ENCODE assay signal across 7 mouse cellular contexts in the genomic region with DNA sequence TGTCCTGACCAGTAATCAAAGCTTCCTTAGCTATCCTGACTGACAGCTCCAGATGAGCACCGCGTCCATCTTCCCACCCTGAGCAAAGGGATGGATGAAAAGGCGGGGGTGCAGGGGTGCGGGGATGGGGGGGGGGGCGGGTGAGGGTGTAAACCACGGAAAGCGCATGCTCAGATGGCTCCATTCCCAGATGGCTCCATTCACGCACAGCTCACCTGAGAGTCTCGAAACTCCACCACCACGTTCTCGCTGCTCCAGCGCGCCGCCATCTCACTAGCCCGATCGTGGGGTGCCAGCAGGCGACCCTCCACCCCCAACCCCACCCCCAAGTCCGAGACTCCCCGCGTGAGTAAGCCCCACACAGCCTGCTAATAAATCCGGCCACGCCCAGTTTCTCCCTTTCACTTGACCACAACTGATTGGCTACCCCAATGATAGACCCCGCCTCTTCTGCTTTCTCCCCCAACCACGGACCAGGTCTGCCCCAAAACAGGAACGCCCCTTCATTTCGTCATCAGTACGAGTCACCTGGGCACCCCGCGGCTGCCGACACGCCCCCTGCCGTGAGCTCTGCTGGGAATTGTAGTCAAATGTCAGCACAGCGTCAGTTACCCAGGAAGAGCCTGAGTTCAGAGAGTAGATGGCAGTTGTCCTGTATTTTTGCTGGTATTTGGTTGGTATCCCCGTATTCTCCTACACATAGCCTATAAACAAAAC. TPM values are rescaled to one million over a fixed set of nuclear protein-coding genes. Genes with fewer than 3 reads are reported as not detected.
DNase-seq lines count a peak whose midpoint lies in the region; ATAC-seq lines count a peak whose summit lies in the region.

A gene (minus strand): TSS at position 380 of the 717 bp plus-strand sequence.

- no peaks in the 10 kb centered on the region for H3K27me3 ChIP-seq in intestine, embryonic 16.5 days (replicated peaks; ENCODE audit: control insufficient read depth, insufficient read depth, low read length)
- H3K27me3 ChIP-seq in midbrain, embryonic 11.5 days (ENCODE audit: control insufficient read depth, insufficient read depth, low read length): no peaks in the 10 kb centered on the region

- DNase-seq in adrenal gland, adult 8-10 months: peak; percentile 98
- peak; percentile 99 for DNase-seq in embryo, embryonic 9.5 days (ENCODE audit: extremely low spot score)
- DNase-seq in gastrocnemius, postnatal 4 days (ENCODE audit: low spot score in 2 of 2): peak; percentile 85 to 95
- peak; percentile 92 to 95 for DNase-seq in left cerebral cortex, postnatal 36 days (ENCODE audit: low spot score in 2 of 2)
- peak; percentile 100 for DNase-seq in midbrain, embryonic 11.5 days (ENCODE audit: low spot score, missing footprints)
- DNase-seq in skeletal muscle tissue, adult 2 months (ENCODE audit: low read depth, low spot score): peak; percentile 97

- peak within 1 kb of the TSS; percentile 75 for H3K4me2 ChIP-seq in intestine, embryonic 16.5 days (ENCODE audit: low read depth, low read length)
- peak within 1 kb of the TSS; percentile 62 for H3K4me2 ChIP-seq in midbrain, embryonic 11.5 days

- no peaks in the 10 kb centered on the region for H3K36me3 ChIP-seq in intestine, embryonic 16.5 days (ENCODE audit: control insufficient read depth, insufficient read depth, low read length)
- H3K36me3 ChIP-seq in midbrain, embryonic 11.5 days (ENCODE audit: control insufficient read depth, insufficient read depth, low read length): no peaks in the 10 kb centered on the region

- H3K9ac ChIP-seq in intestine, embryonic 16.5 days (ENCODE audit: low read depth, low read length): peak within 1 kb of the TSS; percentile 73
- H3K9ac ChIP-seq in midbrain, embryonic 11.5 days (ENCODE audit: low read length): peak within 1 kb of the TSS; percentile 58

- intact Hi-C loops in left cerebral cortex, postnatal 36 days (cut with DNase I): no loop called here

- no peaks in the 10 kb centered on the region for H3K9me3 ChIP-seq in intestine, embryonic 16.5 days (ENCODE audit: control insufficient read depth, low read length)
- no peaks in the 10 kb centered on the region for H3K9me3 ChIP-seq in midbrain, embryonic 11.5 days (ENCODE audit: control insufficient read depth, low read length)

- peak; percentile 99 for ATAC-seq in intestine, embryonic 16.5 days
- peak; percentile 99 for ATAC-seq in midbrain, embryonic 11.5 days (ENCODE audit: low FRiP score)

- peaks cover 8% of the 10 kb centered on the region for H3K4me1 ChIP-seq in intestine, embryonic 16.5 days (ENCODE audit: control insufficient read depth, insufficient read depth, low read length)
- peaks cover 4% of the 10 kb centered on the region; the same call in 1 of the 2 replicates for H3K4me1 ChIP-seq in midbrain, embryonic 11.5 days (ENCODE audit: control insufficient read depth, insufficient read depth, low read length)

- H3K4me3 ChIP-seq in intestine, embryonic 16.5 days (ENCODE audit: low read length): peak within 1 kb of the TSS; percentile 70
- peak within 1 kb of the TSS; percentile 72 for H3K4me3 ChIP-seq in midbrain, embryonic 11.5 days (ENCODE audit: low read depth, low read length)

- no peak within 1 kb of the TSS for H3K27ac ChIP-seq in intestine, embryonic 16.5 days (ENCODE audit: low read length)
- no peak within 1 kb of the TSS for H3K27ac ChIP-seq in midbrain, embryonic 11.5 days (ENCODE audit: low read depth, low read length)

- WGBS in intestine, embryonic 16.5 days: 1% methylated on average over 34 of the region's 34 CpGs
- 1% methylated on average over 34 of the region's 34 CpGs for WGBS in midbrain, embryonic 11.5 days

RNA-seq across cellular contexts. Expression of the gene that starts here (rescaled TPM):
- total RNA-seq in adrenal gland, adult 8-10 months (2022): 10 to 100 TPM; 13.4 to 15.9 (median 14.9) TPM
- 10 to 100 TPM; 13.0 to 13.3 TPM for total RNA-seq in gastrocnemius, postnatal 4 days (2021)
- 4.3 and 4.4 TPM in 2 replicates for polyA plus RNA-seq in intestine, embryonic 16.5 days (2015; fragmentation: Nextera tagmentation; extraction: Ambion mirVana)
- 10 to 100 TPM; 20.3 to 21.7 TPM for total RNA-seq in left cerebral cortex, postnatal 36 days (2021)
- 2.9 TPM in 2 replicates for polyA plus RNA-seq in midbrain, embryonic 11.5 days (2014; fragmentation: Nextera tagmentation; extraction: Ambion mirVana)
